Mouse (Mus musculus) lung, embryonic 15.5 days (tissue): Measurements from ENCODE around the gene Apom. TPM values are rescaled to one million over a fixed set of nuclear protein-coding genes. Genes with fewer than 3 reads are reported as not detected.

ENCODE experiments used
- ATAC-seq: fragments of 200-750 bp; cut with Nextera tagmentation; 2 replicates; pipeline ENCODE4 v1.8.0; 2017; ENCODE audit warnings: moderate number of reproducible peaks, borderline replicate concordance; ENCODE audit not compliant: low FRiP score, low TSS enrichment; ENCODE audit errors: extremely low read depth
- H3K27ac ChIP-seq: fragments of 300-500 bp; sonication (generic); 2 replicates; pipeline ENCODE4 v1.5.1; 2015; ENCODE audit warnings: moderate library complexity, mild to moderate bottlenecking, inconsistent platforms
- H3K27me3 ChIP-seq: fragments of 300-500 bp; sonication (generic); 2 replicates; pipeline ENCODE4 v1.6.1; 2015; ENCODE audit warnings: inconsistent platforms
- H3K36me3 ChIP-seq: fragments of 300-500 bp; sonication (generic); 2 replicates; pipeline ENCODE4 v1.6.1; 2015; ENCODE audit warnings: inconsistent platforms
- H3K4me1 ChIP-seq: fragments of 300-500 bp; sonication (generic); 2 replicates; pipeline ENCODE4 v1.6.1; 2015; ENCODE audit warnings: inconsistent platforms
- H3K4me2 ChIP-seq: fragments of 300-500 bp; sonication (generic); 2 replicates; pipeline ENCODE4 v1.6.1; 2015; ENCODE audit warnings: inconsistent platforms, mild to moderate bottlenecking, moderate library complexity
- H3K4me3 ChIP-seq: fragments of 300-500 bp; sonication (generic); 2 replicates; pipeline ENCODE4 v1.5.1; 2015; ENCODE audit warnings: mild to moderate bottlenecking, inconsistent platforms
- H3K9ac ChIP-seq: fragments of 300-500 bp; sonication (generic); 2 replicates; pipeline ENCODE4 v1.6.1; 2015; ENCODE audit warnings: inconsistent platforms
- H3K9me3 ChIP-seq: fragments of 300-500 bp; sonication (generic); 2 replicates; pipeline ENCODE4 v1.6.1; 2016; ENCODE audit warnings: inconsistent platforms
- WGBS: fragments of 180-500 bp; shearing (Covaris S2); methylation state at CpG from one replicate; pipeline ENCODE4 v1.1.7; 2015; 5-methylcytosine and 5-hydroxymethylcytosine counted together
- polyA plus RNA-seq: library from polyadenylated mRNA; unstranded; fragments of >200 nt; fragmentation: Nextera tagmentation; extraction: Ambion mirVana; gene quantifications from 2 replicates; pipeline ENCODE4 v1.2.1, GENCODE M21; 2015

The Apom gene
- polyA plus RNA-seq, 1 experiment from 2014 or later = 1.0 TPM

DNA sequence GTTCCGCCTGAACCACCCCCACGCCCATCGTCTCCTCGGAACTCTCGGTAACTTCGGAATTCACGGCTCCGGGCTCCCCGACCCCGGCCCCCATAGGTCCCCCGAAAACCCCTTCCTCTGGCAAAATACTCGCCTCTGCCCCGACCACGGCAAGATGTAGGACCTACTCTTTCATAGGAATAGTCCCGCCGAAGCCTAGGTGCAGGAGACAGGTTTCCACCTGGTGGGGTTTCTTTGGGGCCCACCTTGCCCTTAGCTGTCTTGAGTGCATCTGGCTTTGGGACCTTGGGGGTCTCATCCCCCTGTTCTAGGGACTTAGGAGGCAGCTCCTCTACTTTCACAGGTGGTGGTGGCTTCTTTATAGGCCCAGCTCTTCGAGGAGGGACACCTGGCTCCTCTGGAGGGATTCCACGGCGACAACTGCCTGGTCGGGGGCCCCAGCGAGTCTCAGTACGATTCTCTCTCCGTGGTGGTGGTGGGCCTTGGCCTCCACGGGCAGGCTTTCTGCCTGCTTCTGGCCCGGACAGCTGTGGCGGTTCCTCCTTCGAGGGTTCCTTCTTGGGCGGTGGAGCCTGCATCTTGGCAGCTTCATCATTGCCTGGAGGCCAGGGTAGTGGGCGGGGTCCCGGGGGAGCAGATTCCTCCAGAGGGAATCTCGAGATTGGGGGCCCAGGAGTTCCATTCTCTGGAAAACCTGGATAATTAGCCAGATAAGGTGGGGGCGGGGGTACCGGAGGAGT, 24.8 kb upstream of the Apom start:
- Histone ChIP-seq H3K4me1 (0 out of 2 replicates have a peak, but pooled peaks cover 4% of the 10 kb centered on the region), H3K27me3 (no peaks in the 10 kb centered on the region), H3K9ac (no peak overlapping the region), H3K4me3 (no peak overlapping the region), H3K36me3 (peaks cover 100% of the 10 kb centered on the region), H3K4me2 (no peak overlapping the region), H3K27ac (no peak overlapping the region), H3K9me3 (no peaks in the 10 kb centered on the region)
- ATAC-seq = no peak
- 87% methylated on average over 33 of the region's 33 CpGs for WGBS

DNA sequence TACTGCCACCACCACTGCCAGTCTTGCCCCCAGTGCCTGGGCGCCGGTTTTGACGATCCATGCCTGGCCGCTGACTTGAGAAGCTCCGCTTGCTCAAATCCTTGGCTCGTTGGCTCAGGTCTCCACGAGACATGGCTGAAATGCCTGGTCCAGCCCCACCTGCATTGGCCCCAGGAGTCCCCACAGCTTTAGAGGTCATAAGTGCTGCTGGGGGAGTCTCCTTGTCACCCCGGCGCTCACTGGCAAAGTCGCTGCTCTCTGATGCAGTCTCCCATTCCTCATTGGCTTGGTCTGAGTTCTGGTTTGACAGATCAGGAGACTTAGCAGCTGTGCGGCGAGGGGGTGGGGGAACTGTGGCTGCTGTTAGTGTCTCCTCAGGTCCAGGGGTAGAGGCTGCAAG, 23.6 kb upstream of the Apom start:
- ATAC-seq = no peak
- Histone ChIP-seq H3K4me1 (no peaks in the 10 kb centered on the region), H3K27ac (no peak overlapping the region), H3K9ac (no peak overlapping the region), H3K36me3 (peaks cover 98% of the 10 kb centered on the region), H3K4me2 (no peak overlapping the region), H3K9me3 (no peaks in the 10 kb centered on the region), H3K27me3 (no peaks in the 10 kb centered on the region), H3K4me3 (no peak overlapping the region)
- WGBS = 89% methylated on average over 12 of the region's 12 CpGs

DNA sequence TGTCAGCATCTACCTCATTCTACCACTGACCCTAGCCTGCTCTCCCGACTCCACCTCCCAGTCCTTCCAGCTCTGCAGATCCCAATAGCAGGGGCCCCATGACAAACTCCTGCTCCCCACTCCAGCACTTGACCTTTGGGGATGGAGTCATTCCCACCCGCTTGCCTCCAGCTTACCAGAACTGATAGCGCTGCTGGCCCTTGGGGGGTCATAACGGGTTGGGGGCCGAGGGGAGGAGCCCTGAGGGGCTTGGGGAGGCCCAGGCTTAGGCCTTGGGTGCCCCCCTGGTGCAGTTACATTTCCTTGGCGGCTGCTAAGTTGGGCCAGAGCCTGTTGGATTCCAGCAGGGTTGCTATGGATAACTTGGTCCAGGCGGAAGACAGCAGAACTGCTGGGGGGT, 22.8 kb upstream of the Apom start:
- H3K9ac ChIP-seq = no peak overlapping the region
- WGBS = 79% methylated on average over 7 of the region's 7 CpGs
- H3K4me1 ChIP-seq = no peaks in the 10 kb centered on the region
- no peaks in the 10 kb centered on the region for H3K27me3 ChIP-seq
- H3K27ac ChIP-seq = no peak overlapping the region
- H3K9me3 ChIP-seq = no peaks in the 10 kb centered on the region
- no peak overlapping the region for H3K4me2 ChIP-seq
- peaks cover 98% of the 10 kb centered on the region for H3K36me3 ChIP-seq
- H3K4me3 ChIP-seq = no peak overlapping the region
- no peak for ATAC-seq

DNA sequence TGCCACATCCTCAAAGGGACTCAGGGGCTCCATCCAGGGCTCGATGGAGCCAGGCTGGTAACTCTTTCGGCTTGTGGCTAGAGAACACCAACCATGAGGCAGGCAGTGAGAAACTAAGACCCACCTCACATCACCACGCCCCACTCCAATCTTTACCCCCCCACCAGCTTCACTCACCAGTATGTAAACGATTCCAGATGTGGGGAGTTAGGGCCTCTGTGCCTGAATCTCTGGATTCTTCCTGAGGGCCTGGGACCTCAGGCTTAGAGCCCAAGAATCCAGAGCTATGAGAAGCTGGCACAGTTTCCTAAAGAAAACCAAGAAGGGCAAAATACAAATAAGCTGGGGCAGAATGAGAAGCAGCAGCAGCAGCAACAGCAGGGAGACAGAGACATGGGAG, 22.1 kb upstream of the Apom start:
- H3K27ac ChIP-seq = no peak overlapping the region
- no peaks in the 10 kb centered on the region for H3K4me1 ChIP-seq
- no peaks in the 10 kb centered on the region for H3K9me3 ChIP-seq
- no peaks in the 10 kb centered on the region for H3K27me3 ChIP-seq
- no peak overlapping the region for H3K9ac ChIP-seq
- peaks cover 97% of the 10 kb centered on the region for H3K36me3 ChIP-seq
- no peak for ATAC-seq
- H3K4me3 ChIP-seq = no peak overlapping the region
- no peak overlapping the region for H3K4me2 ChIP-seq
- 79% methylated on average over 4 of the region's 4 CpGs for WGBS

DNA sequence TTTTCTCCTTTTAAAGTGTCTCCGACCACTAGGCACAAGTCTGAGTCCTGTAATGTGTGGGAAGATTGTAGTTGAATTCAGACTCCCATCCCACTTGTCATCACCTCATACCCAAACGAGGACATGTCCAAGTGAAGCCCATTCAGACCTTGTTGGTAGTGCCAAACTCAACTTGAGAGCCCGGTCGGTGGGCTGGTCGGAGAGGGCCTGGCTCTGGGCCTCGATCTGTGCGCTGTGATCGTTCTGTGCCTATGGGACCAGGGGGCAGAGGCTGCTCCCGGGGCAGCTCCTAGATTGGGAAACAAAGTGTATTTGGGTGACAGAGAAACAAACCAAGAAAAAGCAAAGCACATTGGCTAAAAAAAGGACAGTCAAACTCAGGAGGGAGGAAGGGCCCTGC, 21.2 kb upstream of the Apom start:
- WGBS = 84% methylated on average over 9 of the region's 9 CpGs
- Histone ChIP-seq H3K9ac (no peak overlapping the region), H3K4me3 (no peak overlapping the region), H3K4me2 (no peak overlapping the region), H3K27me3 (no peaks in the 10 kb centered on the region), H3K9me3 (no peaks in the 10 kb centered on the region), H3K27ac (no peak overlapping the region), H3K4me1 (no peaks in the 10 kb centered on the region), H3K36me3 (peaks cover 97% of the 10 kb centered on the region)
- no peak for ATAC-seq

DNA sequence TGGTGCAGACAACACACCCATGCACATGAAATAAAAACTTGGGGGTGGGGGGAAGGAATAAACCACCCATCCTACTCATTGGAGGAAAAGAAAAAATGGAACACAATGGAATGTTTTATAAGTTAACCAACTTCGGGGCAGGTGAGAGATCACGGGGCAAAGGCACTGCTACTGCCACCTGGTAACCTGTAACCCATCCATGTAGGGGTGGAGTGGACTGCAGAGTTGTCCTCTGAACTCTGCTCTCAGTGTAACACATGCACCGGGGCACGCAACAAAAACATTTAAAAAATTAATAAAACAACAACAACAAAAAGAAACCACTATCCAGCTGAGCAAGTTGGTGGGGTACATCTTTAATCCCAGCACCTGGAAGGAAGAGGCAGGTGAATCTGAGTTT, 20.3 kb upstream of the Apom start:
- WGBS = 91% methylated on average over 4 of the region's 4 CpGs
- no peaks in the 10 kb centered on the region for H3K9me3 ChIP-seq
- ATAC-seq = no peak
- H3K4me3 ChIP-seq = no peak overlapping the region
- H3K4me2 ChIP-seq = no peak overlapping the region
- peaks cover 96% of the 10 kb centered on the region for H3K36me3 ChIP-seq
- no peak overlapping the region for H3K27ac ChIP-seq
- H3K4me1 ChIP-seq = no peaks in the 10 kb centered on the region
- no peaks in the 10 kb centered on the region for H3K27me3 ChIP-seq
- H3K9ac ChIP-seq = no peak overlapping the region

DNA sequence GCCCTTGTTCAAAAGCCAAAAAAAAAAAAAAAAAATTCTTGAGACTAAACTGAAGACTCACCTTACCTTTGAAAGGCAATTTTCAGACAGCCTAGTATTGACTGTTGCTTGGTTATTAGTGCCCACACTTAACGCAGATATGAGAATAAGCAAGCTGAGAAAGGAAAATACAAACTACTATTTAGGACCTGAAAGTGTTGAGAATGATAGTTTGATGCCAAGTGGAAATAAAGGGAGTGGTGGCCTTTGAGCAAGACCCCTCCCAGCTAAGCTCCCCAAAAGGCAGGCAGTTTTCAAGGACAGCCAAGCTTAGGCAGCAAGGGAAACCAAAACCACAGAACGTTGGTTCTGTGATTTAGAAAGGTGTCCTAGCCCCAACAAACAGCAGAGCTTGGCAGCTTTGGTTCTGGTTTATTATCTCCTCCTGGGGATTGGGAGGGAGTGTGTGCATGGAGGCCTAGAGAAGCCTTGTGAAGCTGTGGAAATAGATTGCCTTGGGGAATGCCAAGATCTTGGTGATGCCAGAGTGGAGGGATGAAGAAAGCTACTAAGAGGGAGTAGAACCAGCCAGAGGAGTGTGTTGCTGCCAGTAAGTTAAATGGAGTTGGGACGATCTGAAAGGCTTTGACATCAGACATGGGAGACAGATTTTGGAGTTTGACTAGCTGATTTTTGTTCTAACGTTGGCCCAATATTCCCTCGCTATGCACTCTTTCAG, 16.2 kb upstream of the Apom start:
- peaks cover 95% of the 10 kb centered on the region for H3K36me3 ChIP-seq
- 61% methylated on average over 5 of the region's 5 CpGs for WGBS
- no peak overlapping the region for H3K4me3 ChIP-seq
- no peaks in the 10 kb centered on the region for H3K9me3 ChIP-seq
- H3K27me3 ChIP-seq = no peaks in the 10 kb centered on the region
- H3K9ac ChIP-seq = no peak overlapping the region
- H3K27ac ChIP-seq = no peak overlapping the region
- H3K4me2 ChIP-seq = no peak overlapping the region
- ATAC-seq = no peak
- H3K4me1 ChIP-seq = no peaks in the 10 kb centered on the region

DNA sequence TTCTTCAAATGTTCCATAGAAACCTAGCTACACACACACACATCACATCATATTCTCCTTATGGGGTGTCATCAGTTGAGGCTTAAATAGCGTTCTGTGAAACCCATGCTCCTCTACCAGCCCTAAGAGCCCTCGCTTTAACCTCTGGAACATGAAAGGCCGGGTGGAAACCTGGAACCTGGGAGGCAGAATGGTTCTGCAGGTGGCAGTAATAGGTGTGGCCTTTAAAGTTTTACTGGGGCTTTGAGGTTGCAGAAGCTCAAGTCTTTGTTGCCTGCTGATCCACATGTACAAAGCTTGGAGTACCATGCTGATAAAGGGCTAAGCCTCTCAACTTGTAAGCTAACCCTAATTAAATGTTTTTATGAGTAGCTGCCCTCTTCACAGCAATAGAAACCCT, 15.5 kb upstream of the Apom start:
- Histone ChIP-seq H3K4me3 (no peak overlapping the region), H3K9ac (no peak overlapping the region), H3K4me2 (no peak overlapping the region), H3K36me3 (peaks cover 95% of the 10 kb centered on the region), H3K4me1 (no peaks in the 10 kb centered on the region), H3K9me3 (no peaks in the 10 kb centered on the region), H3K27ac (no peak overlapping the region), H3K27me3 (no peaks in the 10 kb centered on the region)
- no peak for ATAC-seq
- WGBS = 60% methylated on average over 3 of the region's 3 CpGs

DNA sequence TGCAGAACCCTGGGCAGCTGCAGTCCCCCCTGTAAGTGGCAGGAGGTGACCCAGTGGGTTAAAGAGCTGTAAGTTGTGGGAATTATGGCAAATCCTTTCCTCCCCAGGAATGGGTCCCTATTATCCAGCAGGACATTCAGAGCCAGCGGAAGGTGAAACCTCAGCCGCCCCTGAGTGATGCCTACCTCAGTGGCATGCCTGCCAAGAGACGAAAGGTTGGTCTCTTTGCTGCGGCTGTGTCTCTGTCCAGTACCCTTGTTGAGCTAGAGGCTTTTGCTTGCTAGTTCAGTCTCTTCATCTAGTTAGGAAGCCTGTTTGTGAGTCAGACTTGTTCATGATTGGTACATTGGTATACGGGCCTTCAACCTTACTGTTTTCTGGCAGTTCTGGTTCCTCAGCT, 14.3 kb upstream of the Apom start:
- H3K4me2 ChIP-seq = no peak overlapping the region
- 83% methylated on average over 5 of the region's 5 CpGs for WGBS
- no peak overlapping the region for H3K9ac ChIP-seq
- no peaks in the 10 kb centered on the region for H3K4me1 ChIP-seq
- no peaks in the 10 kb centered on the region for H3K27me3 ChIP-seq
- H3K9me3 ChIP-seq = no peaks in the 10 kb centered on the region
- H3K4me3 ChIP-seq = no peak overlapping the region
- no peak overlapping the region for H3K27ac ChIP-seq
- no peak for ATAC-seq
- H3K36me3 ChIP-seq = peaks cover 95% of the 10 kb centered on the region

DNA sequence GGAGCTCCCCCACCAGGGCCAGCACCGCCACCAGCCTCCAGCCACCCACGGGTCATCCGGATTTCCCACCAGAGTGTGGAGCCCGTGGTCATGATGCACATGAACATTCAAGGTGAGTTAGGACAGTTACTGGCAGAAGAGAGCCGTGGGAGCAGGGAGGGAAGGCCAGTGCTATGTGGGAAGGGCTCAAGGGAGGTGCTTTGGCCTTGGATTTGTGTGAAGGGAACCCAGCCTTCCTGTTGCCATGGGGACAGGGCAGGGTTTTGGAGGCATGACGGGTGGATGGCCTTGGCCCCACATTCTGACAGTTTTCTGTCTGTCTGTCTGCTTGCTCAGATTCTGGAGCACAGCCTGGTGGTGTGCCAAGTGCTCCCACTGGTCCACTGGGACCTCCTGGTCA, 10.1 kb upstream of the Apom start:
- no peak overlapping the region for H3K27ac ChIP-seq
- H3K36me3 ChIP-seq = peaks cover 90% of the 10 kb centered on the region
- no peaks in the 10 kb centered on the region for H3K9me3 ChIP-seq
- WGBS = 89% methylated on average over 6 of the region's 6 CpGs
- ATAC-seq = no peak
- H3K4me1 ChIP-seq = peaks cover 5% of the 10 kb centered on the region
- no peaks in the 10 kb centered on the region for H3K27me3 ChIP-seq
- no peak overlapping the region for H3K9ac ChIP-seq
- no peak overlapping the region for H3K4me2 ChIP-seq
- no peak overlapping the region for H3K4me3 ChIP-seq

DNA sequence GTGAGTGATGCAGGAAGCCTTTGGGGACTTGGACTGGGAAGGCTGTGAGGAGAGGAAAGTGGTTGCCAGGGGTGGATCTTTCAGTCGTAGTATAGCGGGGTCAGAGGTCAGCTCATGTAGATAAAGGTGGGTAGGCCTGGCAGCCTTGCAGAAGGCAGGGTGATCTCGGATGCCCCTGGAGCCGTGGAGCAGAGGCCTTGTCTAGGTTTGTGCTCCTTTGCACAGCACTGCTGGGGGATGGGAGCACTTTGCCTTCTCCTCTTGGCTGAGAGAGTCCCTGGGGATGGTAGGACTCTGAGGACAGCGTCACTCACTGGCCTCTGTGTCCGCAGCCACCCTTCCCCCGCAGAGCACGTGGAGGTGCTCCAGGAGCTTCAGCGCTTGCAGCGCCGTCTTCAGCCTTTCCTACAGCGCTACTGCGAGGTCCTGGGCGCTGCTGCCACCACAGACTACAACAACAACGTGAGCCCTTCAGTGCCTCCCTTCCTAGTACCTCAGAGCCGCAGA, 8.7 kb upstream of the Apom start:
- Histone ChIP-seq H3K9me3 (no peaks in the 10 kb centered on the region), H3K27me3 (no peaks in the 10 kb centered on the region), H3K4me2 (no peak overlapping the region), H3K27ac (no peak overlapping the region), H3K9ac (no peak overlapping the region), H3K4me1 (peaks cover 15% of the 10 kb centered on the region), H3K36me3 (peaks cover 76% of the 10 kb centered on the region), H3K4me3 (no peak overlapping the region)
- ATAC-seq = no peak
- WGBS = 75% methylated on average over 16 of the region's 16 CpGs

DNA sequence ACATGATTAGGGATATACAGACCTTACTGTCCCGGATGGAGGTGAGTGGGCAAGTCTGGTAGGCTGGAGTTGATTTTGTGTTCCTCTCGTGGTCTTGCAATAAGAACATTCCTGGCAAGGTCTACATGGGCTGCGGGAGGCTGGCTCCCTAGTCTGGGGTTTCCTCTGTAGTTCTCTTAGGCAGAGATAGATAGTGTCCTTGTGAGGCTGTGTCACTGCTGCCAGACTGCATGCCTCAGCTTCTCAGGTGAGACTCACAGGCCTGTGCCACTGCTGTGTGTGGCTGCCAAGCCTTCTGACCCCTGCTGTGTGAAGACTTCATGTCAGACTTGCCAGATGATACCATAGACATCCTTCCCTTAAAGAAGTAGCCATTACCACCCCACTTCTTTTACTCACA, 7.4 kb upstream of the Apom start:
- Histone ChIP-seq H3K4me3 (no peak overlapping the region), H3K36me3 (peaks cover 64% of the 10 kb centered on the region), H3K4me2 (no peak overlapping the region), H3K4me1 (peaks cover 15% of the 10 kb centered on the region), H3K9ac (no peak overlapping the region), H3K27ac (no peak overlapping the region), H3K9me3 (no peaks in the 10 kb centered on the region), H3K27me3 (no peaks in the 10 kb centered on the region)
- ATAC-seq = no peak
- WGBS = 87% methylated on average over 3 of the region's 3 CpGs
